Mouse (Mus musculus) CD4-positive, CD25-positive, alpha-beta regulatory T cell, adult 2 months (primary cell): Measurements from ENCODE around the gene Il1r1.

ENCODE experiments used
- DNase-seq: peaks from one replicate; pipeline ENCODE4 v3.0.0-alpha.2; 2012; ENCODE audit warnings: low read depth, low spot score

Gene Il1r1

DNA sequence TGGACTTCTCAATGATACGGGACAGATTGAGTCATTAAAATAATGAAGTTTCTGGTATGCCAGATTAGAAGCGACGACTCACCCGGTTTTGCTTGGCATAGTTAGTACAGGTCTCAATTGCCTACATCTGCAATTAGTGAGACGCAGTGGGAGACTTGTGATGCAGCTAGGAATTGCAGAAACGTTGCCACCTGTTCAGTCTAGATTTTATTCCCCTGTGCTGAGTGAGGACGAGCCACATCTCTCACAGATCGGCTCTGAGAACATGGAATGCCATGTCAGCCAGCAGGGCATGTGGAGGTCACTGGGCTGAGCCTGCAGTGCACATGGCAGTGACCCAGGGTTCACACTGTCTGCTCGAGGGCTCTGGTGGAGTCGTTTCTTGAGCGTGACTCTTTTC lies 137.9 kb downstream of the Il1r1 start:
- no peak for DNase-seq
